Mouse (Mus musculus): ENCODE data around the gene Patz1.

DNA sequence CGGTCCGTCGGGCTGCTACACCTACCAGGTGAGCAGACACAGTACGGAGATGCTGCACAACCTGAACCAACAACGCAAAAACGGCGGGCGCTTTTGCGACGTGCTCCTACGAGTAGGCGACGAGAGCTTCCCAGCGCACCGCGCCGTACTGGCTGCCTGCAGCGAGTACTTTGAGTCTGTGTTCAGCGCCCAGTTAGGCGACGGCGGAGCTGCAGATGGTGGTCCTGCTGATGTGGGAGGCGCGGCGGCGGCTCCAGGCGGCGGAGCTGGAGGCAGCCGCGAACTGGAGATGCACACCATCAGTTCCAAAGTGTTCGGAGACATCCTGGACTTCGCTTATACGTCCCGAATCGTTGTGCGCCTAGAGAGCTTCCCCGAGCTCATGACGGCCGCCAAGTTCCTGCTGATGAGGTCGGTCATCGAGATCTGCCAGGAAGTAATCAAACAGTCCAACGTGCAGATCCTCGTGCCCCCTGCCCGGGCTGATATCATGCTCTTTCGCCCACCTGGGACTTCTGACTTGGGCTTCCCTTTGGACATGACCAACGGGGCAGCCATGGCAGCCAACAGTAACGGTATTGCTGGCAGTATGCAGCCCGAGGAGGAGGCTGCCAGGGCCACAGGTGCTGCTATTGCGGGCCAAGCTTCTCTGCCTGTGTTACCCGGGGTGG lies 2.1 kb downstream of the Patz1 start:
- TF ChIP-seq CTCF (IDR thresholded peaks at IDR 0.05; ENCODE audit: extremely low read depth, insufficient read depth, low read length) (no peak), POLR2A (IDR thresholded peaks at IDR 0.05; ENCODE audit: extremely low read depth, insufficient read depth, low read length) (no peak)
